Mouse (Mus musculus): ENCODE data around the gene Gpr37l1.
"Not testable (repeated sequence)": the region's sequence is repeated elsewhere in the genome, so short reads cannot be mapped to it uniquely, and the experiment has no call there.

- TF ChIP-seq POLR2A (IDR thresholded peaks at IDR 0.05; ENCODE audit: low read depth, low read length); CTCF (conservative IDR thresholded peaks at IDR 0.05; ENCODE audit: insufficient read depth, insufficient read length, low read depth, low read length): not testable (repeated sequence)
Measured at GRCm38 (mm10) chr1:135194335-135194734, 26.9 kb upstream of the Gpr37l1 start.
